Mouse (Mus musculus) MEL (cell line): Measurements from ENCODE around the gene Hoxa5.

Experiments
- CTCF ChIP-seq, 3 experiments: IDR thresholded peaks in 2 of 3; conservative IDR thresholded peaks in 1 of 3; 2 replicates each; pipeline ENCODE4 v1.5.1; 2011 to 2012; ENCODE audit warnings: low read length in 3 of 3, low read depth in 2 of 3, mild to moderate bottlenecking in 2 of 3, improper control_type of control experiment in 1 of 3, inconsistent platforms in 1 of 3, mixed read lengths in 1 of 3, moderate library complexity in 1 of 3; ENCODE audit not compliant: control insufficient read depth in 1 of 3, insufficient read depth in 1 of 3, poor library complexity in 1 of 3, severe bottlenecking in 1 of 3
- E2F4 ChIP-seq: IDR thresholded peaks from 2 replicates; pipeline ENCODE4 v1.6.1; 2011; ENCODE audit warnings: low read depth, low read length, improper control_type of control experiment, borderline replicate concordance

DNA sequence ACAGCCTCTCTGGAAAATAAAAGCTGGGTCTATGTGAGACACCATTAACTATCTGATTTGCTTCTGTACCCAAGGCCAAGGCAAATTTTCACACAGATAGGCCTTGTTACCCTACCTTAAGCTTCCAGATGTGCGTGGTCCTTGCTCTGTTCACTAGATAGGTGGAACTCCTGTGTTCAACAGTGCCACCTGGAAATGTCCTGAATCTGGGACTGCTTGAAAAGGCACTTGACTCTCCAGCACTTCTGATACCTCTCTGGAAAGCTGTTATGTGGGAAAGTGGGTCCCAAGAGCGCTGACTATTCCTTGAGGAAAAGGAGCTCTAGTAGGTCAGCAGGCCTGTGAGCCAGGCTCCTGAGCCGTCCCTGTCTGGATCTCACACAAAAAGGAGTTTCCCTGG is 32.4 kb upstream of the Hoxa5 start:
- no peak for TF ChIP-seq CTCF (IDR thresholded peaks at IDR 0.05 in 2 of 3, conservative IDR thresholded peaks at IDR 0.05 in 1 of 3; ENCODE audit: control insufficient read depth in 1 of 3, insufficient read depth in 1 of 3, low read depth in 2 of 3, low read length in 3 of 3, poor library complexity in 1 of 3, severe bottlenecking in 1 of 3)
- TF ChIP-seq E2F4 = no peak
